Mouse (Mus musculus): Measurements from ENCODE around the gene Tmem126b. TPM values are rescaled to one million over a fixed set of nuclear protein-coding genes. Genes with fewer than 3 reads are reported as not detected.

The Tmem126b gene
- polyA plus RNA-seq, 1 experiment from 2014 or later: 45.3 TPM

Other genes starting within 250 kb of the Tmem126b start
- gene Ccdc83, start 210.2 kb downstream of the Tmem126b start, polyA plus RNA-seq (2015; fragmentation: Nextera tagmentation; extraction: Ambion mirVana): not detected in 2 replicates
- gene Sytl2, start 173.7 kb downstream of the Tmem126b start, polyA plus RNA-seq (2015; fragmentation: Nextera tagmentation; extraction: Ambion mirVana): 6.1 and 9.1 TPM in 2 replicates
- gene Ccdc89, start 49.4 kb downstream of the Tmem126b start, polyA plus RNA-seq (2015; fragmentation: Nextera tagmentation; extraction: Ambion mirVana): 1.6 and 1.7 TPM in 2 replicates
- gene Crebzf, start 33.3 kb downstream of the Tmem126b start, polyA plus RNA-seq (2015; fragmentation: Nextera tagmentation; extraction: Ambion mirVana): 38.8 and 41.2 TPM in 2 replicates
- 131 and 141 TPM in 2 replicates for gene Tmem126a, start 18.8 kb downstream of the Tmem126b start, polyA plus RNA-seq (2015; fragmentation: Nextera tagmentation; extraction: Ambion mirVana)
- 13.9 and 18.3 TPM in 2 replicates for gene Dlg2, start 671 bp upstream of the Tmem126b start, polyA plus RNA-seq (2015; fragmentation: Nextera tagmentation; extraction: Ambion mirVana)